Comparison of ENCODE assay signal across 9 mouse cellular contexts in genomic region chr12:4717417-4717816, GRCm38 (mm10). TPM values are rescaled to one million over a fixed set of nuclear protein-coding genes. Genes with fewer than 3 reads are reported as not detected.
A peak's percentile ranks its signal among the peaks of the same experiment; 100 is the strongest.
DNase-seq lines count a peak whose midpoint lies in the region; ATAC-seq lines count a peak whose summit lies in the region.
"Had no signal": no experiment of that assay in that cellular context is flagged by ENCODE, and none has a peak within 500 bp of the region (broad histone marks: within the 10 kb centered on the region; RNA-seq: fewer than 3 reads in every experiment).

No protein-coding gene starts in this region.

- no peak overlapping the region for H3K4me3 ChIP-seq in heart, embryonic 11.5 days (ENCODE audit: low read depth, low read length)
- H3K4me3 ChIP-seq in liver, embryonic 11.5 days (ENCODE audit: low read depth, low read length): no peak overlapping the region

- peaks cover 8% of the 10 kb centered on the region; the same call in 1 of the 2 replicates for H3K36me3 ChIP-seq in heart, embryonic 11.5 days (ENCODE audit: control insufficient read depth, insufficient read depth, low read length)
- H3K36me3 ChIP-seq in liver, embryonic 11.5 days (ENCODE audit: control insufficient read depth, insufficient read depth, low read length): peaks cover 5% of the 10 kb centered on the region; the same call in 1 of the 2 replicates

- H3K27ac ChIP-seq in heart, embryonic 11.5 days (ENCODE audit: low read depth, low read length): no peak overlapping the region
- no peak overlapping the region; the same call in 1 of the 2 replicates for H3K27ac ChIP-seq in liver, embryonic 11.5 days (ENCODE audit: low read depth, low read length)

- no peak overlapping the region for H3K9ac ChIP-seq in heart, embryonic 11.5 days (ENCODE audit: low read depth, low read length)
- H3K9ac ChIP-seq in liver, embryonic 11.5 days (ENCODE audit: low read depth, low read length): no peak overlapping the region

- H3K27me3 ChIP-seq in heart, embryonic 11.5 days (ENCODE audit: control insufficient read depth, insufficient read depth, low read length): no peaks in the 10 kb centered on the region
- H3K27me3 ChIP-seq in liver, embryonic 11.5 days (replicated peaks; ENCODE audit: control insufficient read depth, insufficient read depth, low read length): no peaks in the 10 kb centered on the region
- H3K27me3 ChIP-seq: Patski had no signal

- no peak for DNase-seq in heart, postnatal 14 days
- DNase-seq in forelimb bud, embryonic 11.5 days (ENCODE audit: low read depth, low spot score): peak; percentile 5
- no peak for DNase-seq in liver, embryonic 11.5 days (ENCODE audit: low spot score)
- peak; percentile 44 for DNase-seq in retina, postnatal 1 day
- DNase-seq in layer of hippocampus, adult 18-20 months (ENCODE audit: low spot score in 2 of 2): no peak
- no peak for DNase-seq in urinary bladder, postnatal 10 days (ENCODE audit: low spot score)

- H3K4me2 ChIP-seq in heart, embryonic 11.5 days: peak overlapping the region; percentile 29; the same call in 1 of the 2 replicates
- H3K4me2 ChIP-seq in liver, embryonic 11.5 days: peak overlapping the region; percentile 6

- WGBS in heart, embryonic 11.5 days (ENCODE audit: insufficient replicate concordance): 12% methylated on average over 7 of the region's 7 CpGs
- WGBS in liver, embryonic 11.5 days: 10% methylated on average over 7 of the region's 7 CpGs

- peak; percentile 84 for ATAC-seq in heart, embryonic 11.5 days (replicated peaks; ENCODE audit: insufficient number of reproducible peaks, low FRiP score, low TSS enrichment)
- ATAC-seq in activated CD4-positive, CD25-positive, alpha-beta regulatory T cell, adult 4 months: peak; percentile 61
- ATAC-seq in liver, embryonic 11.5 days (replicated peaks; ENCODE audit: low FRiP score): peak; percentile 85
- ATAC-seq: Patski had no signal

- intact Hi-C loops in heart, postnatal 14 days (cut with DNase I): no loop called here

- no peaks in the 10 kb centered on the region for H3K9me3 ChIP-seq in heart, embryonic 11.5 days (replicated peaks; ENCODE audit: control insufficient read depth, low read length)
- no peaks in the 10 kb centered on the region for H3K9me3 ChIP-seq in liver, embryonic 11.5 days (ENCODE audit: control insufficient read depth, low read length)

- H3K4me1 ChIP-seq in heart, embryonic 11.5 days (ENCODE audit: control insufficient read depth, insufficient read depth, low read length): peaks cover 21% of the 10 kb centered on the region
- H3K4me1 ChIP-seq in liver, embryonic 11.5 days (replicated peaks; ENCODE audit: control insufficient read depth, insufficient read depth, low read length): peaks cover 36% of the 10 kb centered on the region

RNA-seq across cellular contexts. Expression of gene Fam228a, which starts 20.8 kb away (rescaled TPM):
- polyA plus RNA-seq in heart, embryonic 11.5 days (2014; fragmentation: Nextera tagmentation; extraction: Ambion mirVana): 0.26 and 0.28 TPM in 2 replicates
- total RNA-seq in heart, postnatal 14 days (2021): under 1 TPM; 0.10 to 0.19 TPM
- not detected for polyA plus RNA-seq in activated CD4-positive, CD25-positive, alpha-beta regulatory T cell, adult 4 months (2017; shearing (Covaris generic))
- 0.19 and 0.31 TPM in 2 replicates for polyA plus RNA-seq in liver, embryonic 11.5 days (2014; fragmentation: Nextera tagmentation; extraction: Ambion mirVana)
- total RNA-seq in layer of hippocampus, adult 18-20 months (2021): 1 to 10 TPM; 1.9 to 3.0 TPM

RNA-seq across cellular contexts. Expression of gene Pfn4, which starts 51.4 kb away (rescaled TPM):
- 2.9 and 3.3 TPM in 2 replicates for polyA plus RNA-seq in heart, embryonic 11.5 days (2014; fragmentation: Nextera tagmentation; extraction: Ambion mirVana)
- total RNA-seq in heart, postnatal 14 days (2021): 1 to 10 TPM; 1.6 to 2.0 TPM
- polyA plus RNA-seq in activated CD4-positive, CD25-positive, alpha-beta regulatory T cell, adult 4 months (2017; shearing (Covaris generic)): not detected
- polyA plus RNA-seq in liver, embryonic 11.5 days (2014; fragmentation: Nextera tagmentation; extraction: Ambion mirVana): 2.5 and 3.3 TPM in 2 replicates
- 10 to 100 TPM; 10.9 to 11.7 TPM for total RNA-seq in layer of hippocampus, adult 18-20 months (2021)

RNA-seq across cellular contexts. Expression of gene Fam228b, which starts 51.6 kb away (rescaled TPM):
- polyA plus RNA-seq in heart, embryonic 11.5 days (2014; fragmentation: Nextera tagmentation; extraction: Ambion mirVana): 1.1 and 2.6 TPM in 2 replicates
- 1 to 10 TPM; 4.0 to 5.1 TPM for total RNA-seq in heart, postnatal 14 days (2021)
- polyA plus RNA-seq in activated CD4-positive, CD25-positive, alpha-beta regulatory T cell, adult 4 months (2017; shearing (Covaris generic)): not detected
- 2.2 and 2.5 TPM in 2 replicates for polyA plus RNA-seq in liver, embryonic 11.5 days (2014; fragmentation: Nextera tagmentation; extraction: Ambion mirVana)
- total RNA-seq in layer of hippocampus, adult 18-20 months (2021): 10 to 100 TPM; 21.9 to 26.6 TPM

Comparison
In these comparisons a context has a peak if more than half of its experiments do, and no peak if none do; other contexts are left out.
1. DNase-seq: peak in forelimb bud, embryonic 11.5 days (single experiment) and retina, postnatal 1 day (single experiment); none in heart, postnatal 14 days (0 of 2), liver, embryonic 11.5 days (single experiment), layer of hippocampus, adult 18-20 months (0 of 2) and urinary bladder, postnatal 10 days (single experiment).
2. Peak in every context shown above with its lines, with median percentiles within 50 percentile points of each other: ATAC-seq.